Mouse (Mus musculus): ENCODE measurements at regions not wholly inside any gene's neighbourhood (a gene's known extent, or its start where the extent isn't known, plus 50 kb on each side); places are given as distances from the start of the nearest gene placed in this dataset.

GRCm38 (mm10) chr7:94042466-94043030, 962.9 kb downstream of the Fam181b start:
- no peak for TF ChIP-seq POLR2A (IDR thresholded peaks at IDR 0.05; ENCODE audit: insufficient read length, low read depth)
- TF ChIP-seq USF1 (IDR thresholded peaks at IDR 0.05; ENCODE audit: low read depth), result no peak

Measured in myocyte (in vitro differentiated cells).